11 mouse cellular contexts compared by ENCODE assay signal in genomic region chr19:25360571-25361029, GRCm38 (mm10).
A peak's percentile ranks its signal among the peaks of the same experiment; 100 is the strongest.
DNase-seq lines count a peak whose midpoint lies in the region; ATAC-seq and TF ChIP-seq lines count a peak whose summit lies in the region.
"Had no signal": no experiment of that assay in that cellular context is flagged by ENCODE, and none has a peak within 500 bp of the region (broad histone marks: within the 10 kb centered on the region; RNA-seq: fewer than 3 reads in every experiment).

No protein-coding gene starts in this region.

- no peak for TF ChIP-seq POLR2A in lung, adult 2 months (IDR thresholded peaks at IDR 0.05; ENCODE audit: borderline replicate concordance, extremely low read depth, low read depth, low read length)

- DNase-seq in lung, embryonic 14.5 days, result peak; percentile 62
- no peak for DNase-seq in lung, adult 2 months
- DNase-seq in lung, postnatal 14 days, result peak; percentile 21
- DNase-seq in thymus, postnatal 25 days, result peak; percentile 47
- no peak for DNase-seq in left cerebral cortex, adult 11 months (ENCODE audit: low spot score)
- no peak for DNase-seq in adrenal gland, adult (ENCODE audit: inconsistent age in 2 of 2, low spot score in 1 of 2)
- DNase-seq in right cerebral cortex, postnatal 4 days, result no peak
- DNase-seq: adrenal gland, adult 2 months had no signal

- H3K27me3 ChIP-seq in lung, embryonic 14.5 days (ENCODE audit: insufficient read depth, low read length), result no peaks in the 10 kb centered on the region
- no peaks in the 10 kb centered on the region for H3K27me3 ChIP-seq in embryonic facial prominence, embryonic 15.5 days
- H3K27me3 ChIP-seq: neural tube, embryonic 12.5 days had no signal

- H3K9ac ChIP-seq in lung, embryonic 14.5 days, result no peak overlapping the region
- H3K9ac ChIP-seq in embryonic facial prominence, embryonic 15.5 days, result no peak overlapping the region
- H3K9ac ChIP-seq: neural tube, embryonic 12.5 days had no signal

- H3K4me3 ChIP-seq in lung, embryonic 14.5 days (ENCODE audit: low read depth, low read length), result no peak overlapping the region
- no peak overlapping the region for H3K4me3 ChIP-seq in lung, adult 2 months (replicated peaks; ENCODE audit: extremely low read depth, low read depth, low read length)
- H3K4me3 ChIP-seq in embryonic facial prominence, embryonic 15.5 days (replicated peaks), result no peak overlapping the region
- H3K4me3 ChIP-seq: erythroblast, embryonic 14.5 days; neural tube, embryonic 12.5 days had no signal

- no peaks in the 10 kb centered on the region for H3K36me3 ChIP-seq in lung, embryonic 14.5 days (ENCODE audit: insufficient read depth)
- H3K36me3 ChIP-seq in embryonic facial prominence, embryonic 15.5 days, result no peaks in the 10 kb centered on the region
- H3K36me3 ChIP-seq: neural tube, embryonic 12.5 days had no signal

- peak; percentile 70; the same call in 1 of the 2 replicates for ATAC-seq in lung, embryonic 14.5 days (ENCODE audit: insufficient read depth)
- no peak for ATAC-seq in embryonic facial prominence, embryonic 15.5 days (ENCODE audit: insufficient number of reproducible peaks, low FRiP score, low TSS enrichment, low read depth)

- H3K27ac ChIP-seq in lung, embryonic 14.5 days (ENCODE audit: low read depth), result no peak overlapping the region
- H3K27ac ChIP-seq in embryonic facial prominence, embryonic 15.5 days (replicated peaks), result no peak overlapping the region
- H3K27ac ChIP-seq: neural tube, embryonic 12.5 days had no signal

- TF ChIP-seq CTCF in lung, embryonic 14.5 days (IDR thresholded peaks at IDR 0.05; ENCODE audit: low read depth), result peak; percentile 42
- no peak for TF ChIP-seq CTCF in lung, adult 2 months (IDR thresholded peaks at IDR 0.05; ENCODE audit: insufficient read depth, low read length)

- H3K9me3 ChIP-seq in lung, embryonic 14.5 days (ENCODE audit: low read depth, low read length), result no peaks in the 10 kb centered on the region
- H3K9me3 ChIP-seq in embryonic facial prominence, embryonic 15.5 days (replicated peaks), result no peaks in the 10 kb centered on the region
- H3K9me3 ChIP-seq: neural tube, embryonic 12.5 days had no signal

- 26% methylated on average over 9 of the region's 9 CpGs for WGBS in lung, embryonic 14.5 days
- whole genome bisulfite sequencing in lung, adult 2 months, result 24% methylated on average over 9 of the region's 9 CpGs
- WGBS in embryonic facial prominence, embryonic 15.5 days, result 20% methylated on average over 9 of the region's 9 CpGs

- H3K4me2 ChIP-seq in lung, embryonic 14.5 days, result 0 out of 2 replicates have a peak overlapping the region, but pooled peaks have one; percentile 15
- H3K4me2 ChIP-seq in embryonic facial prominence, embryonic 15.5 days (replicated peaks), result 0 out of 2 replicates have a peak overlapping the region, but pooled peaks have one; percentile 4
- H3K4me2 ChIP-seq: neural tube, embryonic 12.5 days had no signal

- H3K4me1 ChIP-seq in lung, embryonic 14.5 days (ENCODE audit: insufficient read depth), result peaks cover 10% of the 10 kb centered on the region; the same call in 1 of the 2 replicates
- H3K4me1 ChIP-seq in lung, adult 2 months (ENCODE audit: control insufficient read depth, insufficient read depth, low read length), result no peaks in the 10 kb centered on the region
- H3K4me1 ChIP-seq in embryonic facial prominence, embryonic 15.5 days, result peaks cover 19% of the 10 kb centered on the region

Comparison
In these comparisons a context has a peak if more than half of its experiments do, and no peak if none do; other contexts are left out.
1. DNase-seq: peak in lung, embryonic 14.5 days (single experiment), lung, postnatal 14 days (single experiment) and thymus, postnatal 25 days (single experiment); none in lung, adult 2 months (single experiment), left cerebral cortex, adult 11 months (single experiment), adrenal gland, adult (0 of 2) and right cerebral cortex, postnatal 4 days (single experiment).